Mouse (Mus musculus): ENCODE results near the gene Pknox1.
"Not testable (repeated sequence)": the region's sequence is repeated elsewhere in the genome, so short reads cannot be mapped to it uniquely, and the experiment has no call there.

Gene Pknox1

GRCm38 (mm10) chr17:31595077-31595476 is 30.5 kb downstream of the Pknox1 start:
- no peak for DNase-seq (ENCODE audit: inconsistent ontology term)

GRCm38 (mm10) chr17:31597957-31598356 is 33.4 kb downstream of the Pknox1 start:
- no peak for DNase-seq (ENCODE audit: inconsistent ontology term)

GRCm38 (mm10) chr17:31598593-31598992 is 34.1 kb downstream of the Pknox1 start:
- DNase-seq (ENCODE audit: inconsistent ontology term): no peak

- no peak for DNase-seq (ENCODE audit: inconsistent ontology term)
These were observed 41.9 kb downstream of the Pknox1 start for GRCm38 (mm10) chr17:31606424-31606823.

- no peak for DNase-seq (ENCODE audit: inconsistent ontology term)
These were observed 42.9 kb downstream of the Pknox1 start for GRCm38 (mm10) chr17:31607256-31607951.

GRCm38 (mm10) chr17:31609173-31609572 is 44.6 kb downstream of the Pknox1 start:
- DNase-seq (ENCODE audit: inconsistent ontology term): not testable (repeated sequence)

- no peak for DNase-seq (ENCODE audit: inconsistent ontology term)
These were observed 45.4 kb downstream of the Pknox1 start for GRCm38 (mm10) chr17:31609895-31610294.

- no peak for DNase-seq (ENCODE audit: inconsistent ontology term)
These were observed 48.7 kb downstream of the Pknox1 start for GRCm38 (mm10) chr17:31613086-31613755.

- DNase-seq (ENCODE audit: inconsistent ontology term): no peak
These were observed 58.6 kb downstream of the Pknox1 start for GRCm38 (mm10) chr17:31623101-31623500.

GRCm38 (mm10) chr17:31627961-31628360 is 63.4 kb downstream of the Pknox1 start:
- no peak for DNase-seq (ENCODE audit: inconsistent ontology term)

GRCm38 (mm10) chr17:31631081-31631800 is 66.7 kb downstream of the Pknox1 start:
- DNase-seq (ENCODE audit: inconsistent ontology term): peak; percentile 15

- DNase-seq (ENCODE audit: inconsistent ontology term): no peak
These were observed 68.5 kb downstream of the Pknox1 start for GRCm38 (mm10) chr17:31633007-31633406.

GRCm38 (mm10) chr17:31634896-31635295 is 70.4 kb downstream of the Pknox1 start:
- DNase-seq (ENCODE audit: inconsistent ontology term): no peak

GRCm38 (mm10) chr17:31635781-31636180 is 71.2 kb downstream of the Pknox1 start:
- DNase-seq (ENCODE audit: inconsistent ontology term): no peak

GRCm38 (mm10) chr17:31636277-31636941 is 71.9 kb downstream of the Pknox1 start:
- DNase-seq (ENCODE audit: inconsistent ontology term): no peak

GRCm38 (mm10) chr17:31636942-31637811 is 72.6 kb downstream of the Pknox1 start, which contains the start of gene Cbs:
TSS of gene Cbs (minus strand) at chr17:31637238.
- peak; percentile 81 for DNase-seq (ENCODE audit: inconsistent ontology term)

- peak; percentile 72 for DNase-seq (ENCODE audit: inconsistent ontology term)
These were observed 73.5 kb downstream of the Pknox1 start for GRCm38 (mm10) chr17:31637866-31638570.

GRCm38 (mm10) chr17:31639651-31640050 is 75.1 kb downstream of the Pknox1 start:
- peak; percentile 78 for DNase-seq (ENCODE audit: inconsistent ontology term)

- DNase-seq (ENCODE audit: inconsistent ontology term): no peak
These were observed 77.8 kb downstream of the Pknox1 start for GRCm38 (mm10) chr17:31642331-31642730.

GRCm38 (mm10) chr17:31642913-31643312 is 78.4 kb downstream of the Pknox1 start:
- no peak for DNase-seq (ENCODE audit: inconsistent ontology term)
